Mouse (Mus musculus) midbrain, embryonic 10.5 days (tissue): ENCODE measurements around the gene Usp36. TPM values are rescaled to one million over a fixed set of nuclear protein-coding genes. Genes with fewer than 3 reads are reported as not detected.

ENCODE experiments used
- polyA plus RNA-seq: library from polyadenylated mRNA; unstranded; fragments of >200 nt; fragmentation: Nextera tagmentation; extraction: Ambion mirVana; gene quantifications from 2 replicates; pipeline ENCODE4 v1.2.1, GENCODE M21; 2016

Usp36 gene
- polyA plus RNA-seq, 1 experiment from 2014 or later = 23.6 TPM

Other genes starting within 250 kb of the Usp36 start
- 0.14 and 0.17 TPM in 2 replicates for gene Dnah17, start 159.6 kb downstream of the Usp36 start, polyA plus RNA-seq
- gene Cyth1, start 41.7 kb downstream of the Usp36 start, polyA plus RNA-seq = 11.3 and 14.9 TPM in 2 replicates
- gene Cep295nl, start 52.3 kb upstream of the Usp36 start, polyA plus RNA-seq = 0.06 and 0.21 TPM in 2 replicates
- 29.0 and 32.1 TPM in 2 replicates for gene Timp2, start 65.5 kb upstream of the Usp36 start, polyA plus RNA-seq
- gene Lgals3bp, start 111.8 kb upstream of the Usp36 start, polyA plus RNA-seq = 0.68 and 1.7 TPM in 2 replicates
- 22.8 and 23.3 TPM in 2 replicates for gene Cant1, start 128.8 kb upstream of the Usp36 start, polyA plus RNA-seq
- 2.0 and 2.9 TPM in 2 replicates for gene C1qtnf1, start 138.0 kb upstream of the Usp36 start, polyA plus RNA-seq
- gene Engase, start 186.6 kb upstream of the Usp36 start, polyA plus RNA-seq = 7.3 and 8.6 TPM in 2 replicates